Mouse (Mus musculus): Measurements from ENCODE around the gene Tuba1a. TPM values are rescaled to one million over a fixed set of nuclear protein-coding genes. Genes with fewer than 3 reads are reported as not detected.

Gene Tuba1a
- total and polyA plus RNA-seq, 3 experiments: 153 to 533 (median 254) TPM

DNA sequence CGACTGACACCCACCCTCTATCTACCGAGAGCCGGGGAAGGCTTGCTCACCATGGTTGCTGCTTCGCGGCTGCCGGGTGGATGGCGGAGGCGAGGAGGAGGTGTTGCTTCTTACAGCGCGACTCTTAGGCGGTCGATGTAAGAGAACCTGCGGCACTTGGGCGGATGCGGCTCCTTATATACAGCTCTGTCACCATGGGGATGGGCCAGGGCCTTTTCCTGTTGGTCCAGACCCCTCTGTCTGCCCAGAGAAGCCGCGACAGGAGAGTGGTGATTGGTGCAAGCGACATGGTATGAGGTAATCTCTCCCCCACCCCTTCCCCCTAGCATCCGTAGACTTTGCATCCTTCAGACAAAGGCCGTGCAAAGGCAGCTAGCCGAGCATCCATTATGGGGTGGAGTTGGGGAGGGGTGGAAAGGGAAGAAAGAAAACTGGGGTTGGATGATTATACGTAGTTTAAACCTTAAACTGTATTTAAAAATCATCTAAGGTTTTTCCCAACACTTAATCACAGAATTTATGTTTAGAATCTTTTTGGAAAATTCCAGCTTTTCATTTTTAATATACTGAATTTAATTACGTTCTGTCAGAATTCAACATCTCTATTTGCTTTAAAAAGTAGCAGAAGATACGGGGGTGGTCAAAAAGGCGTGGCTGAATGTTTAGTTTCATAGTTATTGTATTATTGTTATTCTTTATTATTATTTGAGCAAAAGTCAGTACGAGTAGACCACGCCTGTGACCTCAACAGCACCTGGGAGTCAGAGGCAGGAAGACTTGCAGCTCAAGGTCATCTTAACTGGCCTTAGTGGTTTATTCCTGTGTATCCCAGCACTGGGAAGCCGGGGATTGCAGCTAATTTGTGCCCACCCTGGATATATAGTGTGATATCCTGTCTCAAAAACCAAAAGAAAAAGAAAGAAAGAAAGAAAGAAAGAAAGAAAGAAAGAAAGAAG, at the start of gene Tuba1a, which contains the start of gene Gm49450 (continued):
- TF ChIP-seq TCF12 (IDR thresholded peaks at IDR 0.05; ENCODE audit: low read depth, low read length): peak; percentile 84; the same call in 1 of the 2 replicates

DNA sequence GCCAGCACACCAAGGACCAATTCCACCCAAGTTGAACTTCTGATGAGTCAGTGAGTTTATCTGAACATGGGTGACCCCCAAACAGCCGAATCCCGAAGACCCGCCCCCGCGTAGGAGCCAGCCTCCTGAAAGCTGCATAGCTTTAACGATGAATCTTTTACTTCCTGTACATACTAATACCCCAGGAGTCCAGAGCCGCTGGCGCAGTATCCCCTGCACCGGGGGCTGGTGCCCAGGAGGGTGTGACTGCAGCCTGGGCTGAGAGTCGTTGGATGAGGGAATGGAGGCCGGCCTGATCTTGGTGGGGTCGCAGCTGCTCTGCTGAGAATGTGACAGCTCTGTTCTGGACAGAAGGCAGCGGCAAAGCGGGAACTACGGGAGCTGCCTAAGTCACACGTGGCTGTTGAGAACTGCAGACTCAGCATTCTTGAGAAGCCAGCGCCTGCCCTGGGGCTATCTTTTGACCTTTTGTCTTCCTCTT, 48.0 kb upstream of the Tuba1a start:
- TF ChIP-seq USF2 (conservative IDR thresholded peaks at IDR 0.05; ENCODE audit: low read depth, low read length) (no peak), CTCF (conservative IDR thresholded peaks at IDR 0.05 in 1 of 2, IDR thresholded peaks at IDR 0.05 in 1 of 2; ENCODE audit: low read depth in 2 of 2, low read length in 2 of 2) (peak in 1 of 2 experiments; percentile 19; a peak in 1 of 4 replicates), EP300 (IDR thresholded peaks at IDR 0.05; ENCODE audit: low read length) (no peak), MAFK (IDR thresholded peaks at IDR 0.05; ENCODE audit: insufficient replicate concordance, low read length) (peak; percentile 81), RAD21 (IDR thresholded peaks at IDR 0.05; ENCODE audit: low read depth, low read length) (peak; percentile 0; the same call in 1 of the 2 replicates), ELF1 (IDR thresholded peaks at IDR 0.05; ENCODE audit: low read depth, low read length) (no peak), BHLHE40 (IDR thresholded peaks at IDR 0.05; ENCODE audit: low read depth, low read length) (no peak)
- no peaks in the 10 kb centered on the region for H3K79me2 ChIP-seq (replicated peaks; ENCODE audit: control insufficient read depth, extremely low read depth, insufficient read depth, poor library complexity, severe bottlenecking)
- H3K9ac ChIP-seq (ENCODE audit: insufficient read depth, low read depth): no peak overlapping the region
- in situ Hi-C loops (cut with MboI; ENCODE audit: low pct_ligation_motif_present, low pct_unique_long_range_greater_than_20kb, low sequenced_read_pairs): no loop called here
- no peak overlapping the region for H3K27ac ChIP-seq (ENCODE audit: insufficient read depth, low read depth)
- no peak for DNase-seq (ENCODE audit: extremely low read depth)
- no peak overlapping the region for H3K4me2 ChIP-seq (ENCODE audit: insufficient read depth, low read depth, poor library complexity, severe bottlenecking)
- H3K4me1 ChIP-seq (ENCODE audit: control insufficient read depth in 1 of 2, insufficient read depth in 2 of 2): peaks cover 0 to 9% of the 10 kb centered on the region in 2 experiments; a peak in 2 of 4 replicates
- H3K4me3 ChIP-seq (replicated peaks in 1 of 3; ENCODE audit: low read depth in 2 of 3, low read length in 2 of 3, poor library complexity in 1 of 3): no peak overlapping the region
- peaks cover 3% of the 10 kb centered on the region for H3K9me3 ChIP-seq (replicated peaks; ENCODE audit: low read length)
- H3K27me3 ChIP-seq (replicated peaks): no peaks in the 10 kb centered on the region
- H3K36me3 ChIP-seq (replicated peaks in 1 of 2; ENCODE audit: control insufficient read depth in 1 of 2, insufficient read depth in 1 of 2, low read length in 1 of 2): no peaks in the 10 kb centered on the region
- dilution Hi-C loops (cut with MboI; ENCODE audit: extremely low pct_ligation_motif_present, extremely low pct_unique_long_range_greater_than_20kb, low sequenced_read_pairs): no loop called here

DNA sequence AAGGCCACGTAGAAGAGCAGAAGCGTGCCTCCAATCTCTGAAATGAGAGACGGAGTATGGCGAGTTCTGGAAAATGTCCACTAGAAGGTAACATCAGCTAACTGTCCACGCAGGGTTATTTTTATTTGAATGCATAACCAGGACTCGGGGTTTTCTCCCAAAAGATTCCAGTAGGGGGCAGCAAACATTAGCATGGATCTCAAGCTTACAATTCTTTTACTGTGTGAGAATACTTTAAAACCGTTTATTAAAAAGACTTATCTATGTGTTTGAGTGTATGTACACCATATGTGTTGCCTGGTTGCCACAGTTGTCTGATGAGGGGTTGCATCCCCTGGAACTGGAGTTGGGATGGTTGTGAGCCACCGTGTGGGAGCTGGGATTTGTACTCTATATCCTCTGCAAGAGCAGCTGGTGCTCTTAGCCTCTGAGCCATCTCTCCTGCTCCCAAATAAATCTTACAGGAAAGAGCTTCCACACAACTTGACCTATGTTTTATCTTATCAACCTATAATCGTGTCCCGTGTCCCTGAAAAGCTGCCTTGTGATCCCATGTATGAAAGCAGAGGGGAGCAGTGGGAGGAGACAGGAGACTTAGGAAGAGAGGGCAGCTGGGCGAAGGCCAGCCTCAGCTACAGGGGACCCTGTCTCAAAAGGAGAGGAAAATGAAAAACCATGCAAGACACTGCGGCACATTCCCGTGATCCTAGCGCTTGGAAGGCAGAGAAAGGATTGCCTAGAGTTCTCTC, 47.2 kb upstream of the Tuba1a start:
- Histone ChIP-seq H3K4me1 (ENCODE audit: control insufficient read depth in 1 of 2, insufficient read depth in 2 of 2) (peaks cover 0 to 12% of the 10 kb centered on the region in 2 experiments; a peak in 2 of 4 replicates), H3K27ac (ENCODE audit: insufficient read depth, low read depth) (no peak overlapping the region), H3K4me2 (ENCODE audit: insufficient read depth, low read depth, poor library complexity, severe bottlenecking) (peak overlapping the region; percentile 58), H3K9ac (ENCODE audit: insufficient read depth, low read depth) (peak overlapping the region; percentile 45; the same call in 1 of the 2 replicates), H3K27me3 (replicated peaks) (no peaks in the 10 kb centered on the region), H3K4me3 (replicated peaks in 1 of 3; ENCODE audit: low read depth in 2 of 3, low read length in 2 of 3, poor library complexity in 1 of 3) (peak overlapping the region in 1 of 3 experiments; percentile 16), H3K9me3 (replicated peaks; ENCODE audit: low read length) (peaks cover 3% of the 10 kb centered on the region), H3K36me3 (replicated peaks in 1 of 2; ENCODE audit: control insufficient read depth in 1 of 2, insufficient read depth in 1 of 2, low read length in 1 of 2) (no peaks in the 10 kb centered on the region), H3K79me2 (replicated peaks; ENCODE audit: control insufficient read depth, extremely low read depth, insufficient read depth, poor library complexity, severe bottlenecking) (no peaks in the 10 kb centered on the region)
- DNase-seq (ENCODE audit: extremely low read depth): peak; percentile 81
- in situ Hi-C loops (cut with MboI; ENCODE audit: low pct_ligation_motif_present, low pct_unique_long_range_greater_than_20kb, low sequenced_read_pairs) (no loop called here), dilution Hi-C loops (cut with MboI; ENCODE audit: extremely low pct_ligation_motif_present, extremely low pct_unique_long_range_greater_than_20kb, low sequenced_read_pairs) (no loop called here)
- peak; percentile 13; the same call in 1 of the 2 replicates for TF ChIP-seq HCFC1 (IDR thresholded peaks at IDR 0.05; ENCODE audit: low read depth, low read length)
- peak; percentile 31 for TF ChIP-seq SMC3 (IDR thresholded peaks at IDR 0.05; ENCODE audit: low read depth, low read length)
- TF ChIP-seq BHLHE40 (IDR thresholded peaks at IDR 0.05; ENCODE audit: low read depth, low read length): no peak
- TF ChIP-seq MAFK (IDR thresholded peaks at IDR 0.05; ENCODE audit: insufficient replicate concordance, low read length): 0 out of 2 replicates have a peak, but pooled peaks have one; percentile 13
- TF ChIP-seq NELFE (IDR thresholded peaks at IDR 0.05; ENCODE audit: low read depth, low read length): peak; percentile 49; the same call in 1 of the 2 replicates
- TF ChIP-seq POLR2A (IDR thresholded peaks at IDR 0.05; ENCODE audit: low read depth, low read length): no peak
- peak; percentile 61; the same call in 1 of the 2 replicates for TF ChIP-seq MAZ (IDR thresholded peaks at IDR 0.05; ENCODE audit: low read depth, low read length)
- TF ChIP-seq ZC3H11A (IDR thresholded peaks at IDR 0.05; ENCODE audit: low read depth, low read length): no peak
- peak; percentile 56 for TF ChIP-seq RAD21 (IDR thresholded peaks at IDR 0.05; ENCODE audit: low read depth, low read length)
- TF ChIP-seq MYC (IDR thresholded peaks at IDR 0.05; ENCODE audit: low read depth, low read length): peak; percentile 72
- peak; percentile 80 to 95 for TF ChIP-seq CTCF (conservative IDR thresholded peaks at IDR 0.05 in 1 of 2, IDR thresholded peaks at IDR 0.05 in 1 of 2; ENCODE audit: low read depth in 2 of 2, low read length in 2 of 2)
- TF ChIP-seq UBTF (IDR thresholded peaks at IDR 0.05; ENCODE audit: low read depth, low read length): no peak
- no peak for TF ChIP-seq E2F4 (IDR thresholded peaks at IDR 0.05; ENCODE audit: insufficient replicate concordance, low read depth, low read length)

All from CH12.LX (cell line).